Mouse (Mus musculus) central nervous system, embryonic 18 days (tissue): Measurements from ENCODE around the gene Chd8. TPM values are rescaled to one million over a fixed set of nuclear protein-coding genes. Genes with fewer than 3 reads are reported as not detected.

Experiments
- polyA plus RNA-seq: library from polyadenylated mRNA; depleted of rRNA; stranded (reverse); fragments of >200 nt; gene quantifications from 2 replicates; pipeline ENCODE4 v1.2.3, GENCODE M21; 2012; rRNA removed

Chd8 gene
- 53.7 and 56.0 TPM in 2 replicates for polyA plus RNA-seq

DNA sequence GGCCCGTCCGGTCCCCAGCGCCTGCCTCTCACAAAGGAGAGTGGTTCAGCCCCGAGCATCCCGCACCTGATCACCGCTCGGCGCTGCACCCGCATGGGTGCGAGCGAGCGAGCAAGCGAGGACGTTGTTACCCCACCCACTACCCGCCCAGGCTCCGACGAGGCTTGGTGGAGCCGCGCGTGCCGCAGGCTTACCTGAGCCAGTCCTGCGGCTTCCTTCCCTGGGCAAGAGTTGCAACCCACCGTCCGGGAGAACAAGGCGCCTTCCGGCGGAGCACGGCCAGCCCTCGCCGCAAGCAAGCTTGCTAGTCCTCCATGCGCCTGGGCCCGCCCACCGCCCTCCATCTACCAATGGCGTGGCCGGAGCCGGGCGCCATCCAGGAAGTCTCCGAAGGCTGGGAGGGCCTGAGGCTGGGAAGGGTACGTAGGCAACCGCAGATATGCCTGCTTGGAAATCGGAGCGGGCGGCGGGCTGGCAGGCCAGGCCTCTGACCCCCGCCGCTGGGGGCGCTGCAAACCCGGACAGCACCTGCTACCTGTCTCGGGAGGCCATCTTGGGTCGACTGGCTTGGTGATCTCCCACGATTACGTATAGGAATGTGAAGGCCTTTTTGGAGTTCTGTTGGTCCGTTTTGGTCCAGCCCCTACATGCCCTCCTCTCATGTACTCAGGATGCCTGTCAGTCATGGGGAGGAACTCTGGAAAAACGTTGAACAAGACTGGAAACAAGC, at the start of gene Chd8:
Gene Chd8 (minus strand): TSS at position 297 of the 730 bp plus-strand sequence.

DNA sequence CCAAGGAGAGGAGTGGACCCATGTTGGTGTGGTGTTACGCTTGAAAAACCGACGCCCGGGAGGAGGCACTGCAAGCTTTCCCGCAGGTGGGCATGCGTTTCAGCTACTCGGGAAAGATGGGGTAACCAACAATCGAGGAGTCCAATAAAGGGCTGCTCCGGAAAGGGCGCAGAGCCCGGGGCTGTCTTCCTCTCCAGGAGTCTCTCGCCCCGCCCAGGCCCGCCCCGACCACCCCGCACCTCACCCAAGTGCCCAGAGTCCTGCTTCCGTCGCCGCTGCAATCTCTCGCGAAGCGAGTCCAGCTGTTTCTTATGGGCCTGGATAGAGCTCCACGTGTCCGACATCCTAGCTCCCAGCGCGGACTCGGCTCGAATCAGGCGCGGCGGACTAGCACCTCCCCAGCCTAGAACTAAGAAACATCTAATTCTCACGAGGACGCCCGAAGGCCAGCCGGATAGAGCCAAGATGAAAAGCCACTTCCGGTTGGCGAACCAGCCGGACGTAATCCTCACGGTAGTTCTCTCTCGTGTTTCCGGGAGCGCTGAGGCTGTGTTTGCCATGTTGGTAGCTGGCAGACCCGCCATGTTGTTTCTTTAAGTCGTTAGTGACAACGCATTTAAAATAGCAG, 47.2 kb upstream of the Chd8 start, which contains the start of gene Mettl3:
Gene Mettl3 (minus strand): TSS at position 485 of the 628 bp plus-strand sequence.

DNA sequence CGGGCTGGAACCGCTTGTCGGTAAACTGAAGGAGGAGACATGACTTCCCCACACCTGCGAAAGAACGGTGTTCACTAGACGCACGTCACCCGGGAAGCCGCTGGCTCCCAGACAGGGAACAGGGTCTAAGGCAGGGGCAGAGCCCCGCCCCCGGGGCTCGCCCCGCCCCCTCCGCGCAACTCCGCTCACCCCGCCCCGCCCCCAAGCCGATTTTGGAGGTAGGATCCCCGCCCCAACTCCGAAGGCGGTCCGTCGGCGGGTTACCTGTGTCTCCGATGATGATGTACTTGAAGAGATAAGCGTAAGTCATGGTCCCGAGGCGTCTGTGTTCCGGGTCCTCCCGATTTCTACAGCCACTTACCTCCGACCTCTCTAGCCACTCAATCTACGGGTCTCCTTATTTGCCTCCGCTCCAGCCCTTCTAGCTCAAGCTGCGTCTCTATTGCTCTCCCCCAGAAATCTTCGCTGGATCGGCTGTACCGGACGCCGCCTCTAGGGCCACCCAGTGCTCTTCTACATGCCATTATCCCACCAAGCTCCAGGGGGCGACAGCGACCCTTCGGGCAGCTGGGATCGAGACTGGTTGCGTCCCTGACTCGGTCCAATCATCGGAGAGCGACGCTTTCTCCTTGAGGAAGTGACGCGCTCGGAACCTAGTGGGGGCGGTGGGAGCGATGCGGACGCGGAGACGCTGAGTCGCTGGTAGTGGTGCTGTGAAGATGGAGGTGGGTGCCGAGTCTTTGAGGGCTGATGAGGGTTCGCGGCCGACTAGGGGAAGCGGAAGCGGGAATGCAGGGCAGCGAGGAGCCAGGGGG, 21.6 kb upstream of the Chd8 start, which contains the start of the genes Tox4 and Rab2b:
Gene Tox4 (plus strand): TSS at position 215 of the 815 bp plus-strand sequence.
Gene Rab2b (minus strand): TSS at position 614 of the 815 bp plus-strand sequence.

DNA sequence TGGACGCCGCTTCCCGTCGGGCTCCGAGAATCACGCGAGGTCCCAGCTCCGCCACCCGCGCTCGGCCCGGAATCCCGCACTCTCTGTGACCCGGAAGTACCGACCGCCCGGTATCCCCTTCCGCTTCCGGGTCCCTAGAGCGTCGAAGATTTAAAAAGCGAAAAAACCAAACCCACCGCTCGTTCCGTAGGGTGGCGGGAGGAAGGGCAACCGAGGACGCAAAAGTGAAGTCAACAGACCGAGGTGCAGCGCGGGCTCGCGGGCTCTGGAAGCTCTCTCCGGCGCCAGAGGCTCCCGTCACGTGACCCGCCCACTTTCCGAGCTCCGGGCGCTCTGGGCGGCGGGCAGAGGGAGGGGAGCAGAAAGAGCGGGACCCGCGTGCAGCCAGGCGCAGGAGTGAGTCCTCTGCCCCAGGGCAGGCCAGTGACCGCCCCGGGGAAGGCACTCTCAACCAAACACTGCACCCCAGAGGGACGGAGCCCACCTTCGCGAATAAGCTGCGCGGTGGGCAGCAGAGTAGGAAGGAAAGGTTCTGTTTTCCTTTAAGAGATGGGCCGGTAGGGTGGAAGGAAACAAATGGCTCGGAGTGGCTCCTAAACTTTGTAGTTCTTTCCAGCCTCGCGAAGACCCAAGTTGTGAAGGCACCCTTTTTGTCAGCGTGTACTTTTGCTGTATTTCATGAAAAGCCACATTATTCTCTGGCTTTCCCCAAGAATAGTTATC, 60.3 kb downstream of the Chd8 start, which contains the start of gene Supt16:
Gene Supt16 (minus strand): TSS at position 261 of the 723 bp plus-strand sequence.

Other genes starting within 250 kb of the Chd8 start
- 0.76 and 0.80 TPM in 2 replicates for gene Tmem253, start 242.1 kb downstream of the Chd8 start, polyA plus RNA-seq
- gene Zfp219, start 237.0 kb downstream of the Chd8 start, polyA plus RNA-seq, result 91.4 and 96.6 TPM in 2 replicates
- 0.05 TPM in 1 of 2 replicates, not detected in the other for gene Olfr221, start 215.3 kb downstream of the Chd8 start, polyA plus RNA-seq
- gene Hnrnpc, start 153.8 kb downstream of the Chd8 start, polyA plus RNA-seq, result 382 and 402 TPM in 2 replicates
- gene Rpgrip1, start 147.1 kb downstream of the Chd8 start, polyA plus RNA-seq, result 3.9 and 4.0 TPM in 2 replicates
- 29.1 and 29.4 TPM in 2 replicates for gene Supt16, start 60.4 kb downstream of the Chd8 start, polyA plus RNA-seq
- 42.1 and 45.0 TPM in 2 replicates for gene Tox4, start 21.4 kb upstream of the Chd8 start, polyA plus RNA-seq
- gene Rab2b, start 21.8 kb upstream of the Chd8 start, polyA plus RNA-seq, result 50.3 and 51.5 TPM in 2 replicates
- gene Mettl3, start 47.3 kb upstream of the Chd8 start, polyA plus RNA-seq, result 41.3 and 41.4 TPM in 2 replicates
- 39.7 and 42.2 TPM in 2 replicates for gene Sall2, start 71.0 kb upstream of the Chd8 start, polyA plus RNA-seq
- gene Olfr1513, start 98.6 kb upstream of the Chd8 start, polyA plus RNA-seq, result not detected in 2 replicates
- not detected in 2 replicates for gene Olfr1512, start 121.4 kb upstream of the Chd8 start, polyA plus RNA-seq
- not detected in 2 replicates for gene Olfr1511, start 139.6 kb upstream of the Chd8 start, polyA plus RNA-seq
- gene Olfr1510, start 156.6 kb upstream of the Chd8 start, polyA plus RNA-seq, result not detected in 2 replicates
- not detected in 2 replicates for gene Olfr1509, start 185.2 kb upstream of the Chd8 start, polyA plus RNA-seq
- not detected in 2 replicates for gene Olfr1508, start 209.7 kb upstream of the Chd8 start, polyA plus RNA-seq
- 0.04 TPM in 1 of 2 replicates, not detected in the other for gene Olfr1507, start 238.0 kb upstream of the Chd8 start, polyA plus RNA-seq